Mouse (Mus musculus) bone marrow, adult 2 months (tissue): Measurements from ENCODE around the gene Tmem88.

Experiments used
- CTCF ChIP-seq: fragments of 200-500 bp; IDR thresholded peaks from 2 replicates; pipeline ENCODE4 v1.5.1; 2011; ENCODE audit warnings: low read length, control low read depth; ENCODE audit not compliant: control insufficient read depth, insufficient read depth
- POLR2A ChIP-seq: fragments of 200-500 bp; IDR thresholded peaks from 2 replicates; pipeline ENCODE4 v1.6.1; 2011; ENCODE audit warnings: low read depth, mild to moderate bottlenecking, control low read depth, low read length, borderline replicate concordance; ENCODE audit not compliant: control insufficient read depth

- TF ChIP-seq POLR2A: no peak
- no peak for TF ChIP-seq CTCF
Observed at GRCm38 (mm10) chr11:69414421-69415326, 16.6 kb upstream of the Tmem88 start.
